Mouse (Mus musculus): ENCODE results near the gene Gas6. TPM values are rescaled to one million over a fixed set of nuclear protein-coding genes. Genes with fewer than 3 reads are reported as not detected.

The Gas6 gene
- polyA plus RNA-seq, 1 experiment from 2014 or later, result 101 TPM

- no peak overlapping the region for H3K4me3 ChIP-seq
- no peak overlapping the region for H3K4me2 ChIP-seq
- H3K27ac ChIP-seq (replicated peaks), result no peak overlapping the region
- peaks cover 73% of the 10 kb centered on the region for H3K36me3 ChIP-seq
- H3K4me1 ChIP-seq, result peaks cover 15% of the 10 kb centered on the region
- 69% methylated on average over 2 of the region's 2 CpGs for WGBS
- H3K9me3 ChIP-seq, result no peaks in the 10 kb centered on the region
- ATAC-seq (ENCODE audit: extremely low read depth, insufficient number of reproducible peaks, low FRiP score, low TSS enrichment), result no peak
- H3K27me3 ChIP-seq (replicated peaks), result no peaks in the 10 kb centered on the region
- no peak overlapping the region for H3K9ac ChIP-seq
These were observed 12.0 kb downstream of the Gas6 start for GRCm38 (mm10) chr8:13482101-13482801.

GRCm38 (mm10) chr8:13481596-13481995, 12.7 kb downstream of the Gas6 start:
- Histone ChIP-seq H3K9me3 (no peaks in the 10 kb centered on the region), H3K27ac (replicated peaks) (no peak overlapping the region), H3K36me3 (peaks cover 80% of the 10 kb centered on the region), H3K4me2 (no peak overlapping the region), H3K4me3 (no peak overlapping the region), H3K4me1 (peaks cover 9% of the 10 kb centered on the region), H3K9ac (no peak overlapping the region), H3K27me3 (replicated peaks) (no peaks in the 10 kb centered on the region)
- WGBS, result 82% methylated on average over 3 of the region's 3 CpGs
- no peak for ATAC-seq (ENCODE audit: extremely low read depth, insufficient number of reproducible peaks, low FRiP score, low TSS enrichment)

- no peak for ATAC-seq (ENCODE audit: extremely low read depth, insufficient number of reproducible peaks, low FRiP score, low TSS enrichment)
- WGBS, result 71% methylated on average over 7 of the region's 7 CpGs
- Histone ChIP-seq H3K4me1 (peaks cover 6% of the 10 kb centered on the region), H3K27me3 (replicated peaks) (no peaks in the 10 kb centered on the region), H3K4me2 (no peak overlapping the region), H3K9ac (no peak overlapping the region), H3K27ac (replicated peaks) (no peak overlapping the region), H3K4me3 (no peak overlapping the region), H3K36me3 (peaks cover 84% of the 10 kb centered on the region), H3K9me3 (no peaks in the 10 kb centered on the region)
These were observed 13.2 kb downstream of the Gas6 start for GRCm38 (mm10) chr8:13481089-13481554.

GRCm38 (mm10) chr8:13475892-13476291, 18.4 kb downstream of the Gas6 start:
- H3K9ac ChIP-seq, result no peak overlapping the region
- no peak for ATAC-seq (ENCODE audit: extremely low read depth, insufficient number of reproducible peaks, low FRiP score, low TSS enrichment)
- no peak overlapping the region for H3K4me3 ChIP-seq
- peaks cover 24% of the 10 kb centered on the region for H3K4me1 ChIP-seq
- H3K27me3 ChIP-seq (replicated peaks), result no peaks in the 10 kb centered on the region
- WGBS, result 41% methylated on average over 9 of the region's 9 CpGs
- H3K27ac ChIP-seq (replicated peaks), result no peak overlapping the region
- H3K9me3 ChIP-seq, result no peaks in the 10 kb centered on the region
- no peak overlapping the region for H3K4me2 ChIP-seq
- peaks cover 74% of the 10 kb centered on the region for H3K36me3 ChIP-seq

GRCm38 (mm10) chr8:13472284-13472683, 22.0 kb downstream of the Gas6 start:
- Histone ChIP-seq H3K4me2 (no peak overlapping the region), H3K36me3 (peaks cover 82% of the 10 kb centered on the region), H3K27me3 (replicated peaks) (no peaks in the 10 kb centered on the region), H3K27ac (replicated peaks) (peak overlapping the region; percentile 74), H3K9ac (no peak overlapping the region; the same call in 1 of the 2 replicates), H3K4me3 (no peak overlapping the region), H3K9me3 (no peaks in the 10 kb centered on the region), H3K4me1 (peaks cover 22% of the 10 kb centered on the region)
- ATAC-seq (ENCODE audit: extremely low read depth, insufficient number of reproducible peaks, low FRiP score, low TSS enrichment), result peak; percentile 24; the same call in 1 of the 2 replicates
- WGBS, result 40% methylated on average over 7 of the region's 7 CpGs

- peak overlapping the region; percentile 74 for H3K27ac ChIP-seq (replicated peaks)
These were observed 22.8 kb downstream of the Gas6 start for GRCm38 (mm10) chr8:13471484-13471883.

GRCm38 (mm10) chr8:13468737-13469136, 25.6 kb downstream of the Gas6 start:
- WGBS, result 80% methylated on average over 9 of the region's 9 CpGs
- peaks cover 74% of the 10 kb centered on the region for H3K36me3 ChIP-seq
- no peak for ATAC-seq (ENCODE audit: extremely low read depth, insufficient number of reproducible peaks, low FRiP score, low TSS enrichment)

More at GRCm38 (mm10) chr8:13471484-13471883, 22.8 kb downstream of the Gas6 start:
- H3K36me3 ChIP-seq, result peaks cover 82% of the 10 kb centered on the region
- no peak overlapping the region for H3K9ac ChIP-seq
- ATAC-seq (ENCODE audit: extremely low read depth, insufficient number of reproducible peaks, low FRiP score, low TSS enrichment), result no peak
- H3K4me3 ChIP-seq, result no peak overlapping the region
- 69% methylated on average over 11 of the region's 11 CpGs for WGBS
- H3K4me2 ChIP-seq, result no peak overlapping the region
- no peaks in the 10 kb centered on the region for H3K9me3 ChIP-seq
- H3K27me3 ChIP-seq (replicated peaks), result no peaks in the 10 kb centered on the region
- peaks cover 22% of the 10 kb centered on the region for H3K4me1 ChIP-seq

DNA sequence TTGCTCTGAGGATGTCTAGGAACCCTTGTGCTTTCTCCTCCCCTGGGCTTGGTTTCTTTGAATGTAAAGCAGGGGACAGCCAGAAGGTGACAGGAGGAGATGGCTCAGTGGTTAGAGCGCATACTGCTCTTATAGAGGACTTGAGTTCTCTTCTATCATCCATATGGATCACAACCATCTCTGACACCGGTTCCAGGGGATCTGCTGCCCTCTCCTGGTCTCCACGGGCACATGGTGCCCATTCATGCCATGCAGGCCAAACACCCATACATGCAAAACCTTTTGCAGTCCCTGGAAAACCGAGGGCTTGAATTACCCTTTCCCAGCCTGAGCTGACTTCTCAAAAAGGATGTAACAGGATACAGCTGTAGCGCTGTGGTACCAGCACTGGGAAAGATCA, 27.3 kb downstream of the Gas6 start:
- 55% methylated on average over 5 of the region's 5 CpGs for WGBS
- peaks cover 71% of the 10 kb centered on the region for H3K36me3 ChIP-seq
- peaks cover 8% of the 10 kb centered on the region for H3K4me1 ChIP-seq

More at GRCm38 (mm10) chr8:13468737-13469136, 25.6 kb downstream of the Gas6 start:
- no peak overlapping the region for H3K9ac ChIP-seq
- H3K4me1 ChIP-seq, result peaks cover 22% of the 10 kb centered on the region
- no peak overlapping the region for H3K27ac ChIP-seq (replicated peaks)
- no peak overlapping the region for H3K4me2 ChIP-seq
- H3K4me3 ChIP-seq, result no peak overlapping the region
- no peaks in the 10 kb centered on the region for H3K27me3 ChIP-seq (replicated peaks)
- no peaks in the 10 kb centered on the region for H3K9me3 ChIP-seq

DNA sequence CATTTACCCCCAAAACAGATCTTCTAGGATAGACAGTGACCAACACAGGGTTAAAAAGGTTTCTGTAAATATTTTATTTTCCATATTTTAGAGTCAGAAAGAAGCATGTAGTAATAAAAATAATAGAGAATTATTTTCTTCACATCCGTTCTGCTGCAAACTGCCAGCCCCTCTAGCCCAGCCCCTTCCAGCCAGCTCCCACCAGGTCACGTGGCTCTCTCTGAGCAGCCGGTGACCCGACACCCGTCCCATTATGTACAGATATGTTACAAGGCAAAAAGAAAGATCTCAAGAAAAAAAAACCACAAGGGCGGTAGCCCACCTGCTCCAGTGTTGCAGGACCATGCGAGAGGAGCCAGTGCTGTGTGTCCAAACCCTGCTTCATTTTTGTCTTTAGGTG, 29.0 kb downstream of the Gas6 start:
- ATAC-seq (ENCODE audit: extremely low read depth, insufficient number of reproducible peaks, low FRiP score, low TSS enrichment), result no peak
- Histone ChIP-seq H3K4me3 (no peak overlapping the region), H3K27me3 (replicated peaks) (no peaks in the 10 kb centered on the region), H3K27ac (replicated peaks) (no peak overlapping the region), H3K9me3 (no peaks in the 10 kb centered on the region), H3K4me2 (no peak overlapping the region), H3K36me3 (peaks cover 59% of the 10 kb centered on the region), H3K4me1 (no peaks in the 10 kb centered on the region; the same call in 1 of the 2 replicates), H3K9ac (no peak overlapping the region)
- 61% methylated on average over 7 of the region's 7 CpGs for WGBS

More for the DNA sequence above, 27.3 kb downstream of the Gas6 start:
- no peak for ATAC-seq (ENCODE audit: extremely low read depth, insufficient number of reproducible peaks, low FRiP score, low TSS enrichment)
- H3K4me3 ChIP-seq, result no peak overlapping the region
- no peaks in the 10 kb centered on the region for H3K27me3 ChIP-seq (replicated peaks)
- H3K27ac ChIP-seq (replicated peaks), result no peak overlapping the region
- no peak overlapping the region for H3K9ac ChIP-seq
- no peak overlapping the region for H3K4me2 ChIP-seq
- H3K9me3 ChIP-seq, result no peaks in the 10 kb centered on the region

- H3K4me3 ChIP-seq, result no peak overlapping the region
- no peaks in the 10 kb centered on the region for H3K9me3 ChIP-seq
- no peaks in the 10 kb centered on the region; the same call in 1 of the 2 replicates for H3K4me1 ChIP-seq
- no peak overlapping the region for H3K9ac ChIP-seq
- 0 out of 2 replicates have a peak, but pooled peaks cover 3% of the 10 kb centered on the region for H3K27me3 ChIP-seq (replicated peaks)
- H3K36me3 ChIP-seq, result peaks cover 31% of the 10 kb centered on the region
- H3K27ac ChIP-seq (replicated peaks), result no peak overlapping the region
- WGBS, result 54% methylated on average over 10 of the region's 10 CpGs
- ATAC-seq (ENCODE audit: extremely low read depth, insufficient number of reproducible peaks, low FRiP score, low TSS enrichment), result no peak
- H3K4me2 ChIP-seq, result no peak overlapping the region
These were observed 31.9 kb downstream of the Gas6 start for GRCm38 (mm10) chr8:13462392-13462791.

GRCm38 (mm10) chr8:13461843-13462242, 32.4 kb downstream of the Gas6 start:
- Histone ChIP-seq H3K36me3 (peaks cover 26% of the 10 kb centered on the region), H3K27ac (replicated peaks) (no peak overlapping the region), H3K4me1 (no peaks in the 10 kb centered on the region; the same call in 1 of the 2 replicates), H3K9ac (no peak overlapping the region), H3K4me2 (no peak overlapping the region), H3K9me3 (no peaks in the 10 kb centered on the region), H3K27me3 (replicated peaks) (0 out of 2 replicates have a peak, but pooled peaks cover 3% of the 10 kb centered on the region), H3K4me3 (no peak overlapping the region)
- WGBS, result 33% methylated on average over 4 of the region's 4 CpGs
- no peak for ATAC-seq (ENCODE audit: extremely low read depth, insufficient number of reproducible peaks, low FRiP score, low TSS enrichment)

Data from heart, embryonic 13.5 days (tissue).